30 mouse cellular contexts compared by ENCODE assay signal in genomic region chr11:48908459-48908858, GRCm38 (mm10). TPM values are rescaled to one million over a fixed set of nuclear protein-coding genes. Genes with fewer than 3 reads are reported as not detected.
DNase-seq lines count a peak whose midpoint lies in the region; ATAC-seq and TF ChIP-seq lines count a peak whose summit lies in the region.
"Had no signal": no experiment of that assay in that cellular context is flagged by ENCODE, and none has a peak within 500 bp of the region (broad histone marks: within the 10 kb centered on the region; RNA-seq: fewer than 3 reads in every experiment).

No protein-coding gene starts in this region.

- ATAC-seq in intestine, embryonic 15.5 days: peak; percentile 67
- no peak; the same call in 1 of the 2 replicates for ATAC-seq in intestine, postnatal 0 days
- ATAC-seq in intestine, embryonic 16.5 days: 0 out of 2 replicates have a peak, but pooled peaks have one; percentile 7
- peak; percentile 24; the same call in 1 of the 2 replicates for ATAC-seq in megakaryocyte, adult 5-6 weeks (ENCODE audit: poor library complexity, severe bottlenecking)
- ATAC-seq: activated CD4-positive, CD25-positive, alpha-beta regulatory T cell, adult 4 months; forebrain, embryonic 15.5 days had no signal

- H3K9ac ChIP-seq in intestine, embryonic 15.5 days: no peak overlapping the region
- H3K9ac ChIP-seq in intestine, postnatal 0 days (ENCODE audit: low read depth, low read length): no peak overlapping the region
- no peak overlapping the region for H3K9ac ChIP-seq in intestine, embryonic 16.5 days (ENCODE audit: low read depth, low read length)
- H3K9ac ChIP-seq: embryonic facial prominence, embryonic 13.5 days; forebrain, embryonic 12.5 days; forebrain, embryonic 15.5 days; heart, embryonic 13.5 days; hindbrain, embryonic 12.5 days; hindbrain, embryonic 15.5 days had no signal

- H3K36me3 ChIP-seq in intestine, embryonic 15.5 days: no peaks in the 10 kb centered on the region
- no peaks in the 10 kb centered on the region for H3K36me3 ChIP-seq in intestine, postnatal 0 days (ENCODE audit: control insufficient read depth, insufficient read depth)
- H3K36me3 ChIP-seq in intestine, embryonic 16.5 days (ENCODE audit: control insufficient read depth, insufficient read depth, low read length): no peaks in the 10 kb centered on the region
- H3K36me3 ChIP-seq: embryonic facial prominence, embryonic 10.5 days; embryonic facial prominence, embryonic 13.5 days; forebrain, embryonic 12.5 days; forebrain, embryonic 15.5 days; heart, embryonic 13.5 days; hindbrain, embryonic 12.5 days; hindbrain, embryonic 15.5 days had no signal

- H3K4me3 ChIP-seq in intestine, embryonic 15.5 days (replicated peaks): no peak overlapping the region
- no peak overlapping the region for H3K4me3 ChIP-seq in intestine, postnatal 0 days (ENCODE audit: low read depth, low read length)
- H3K4me3 ChIP-seq in intestine, embryonic 16.5 days (ENCODE audit: low read length): no peak overlapping the region
- H3K4me3 ChIP-seq: embryonic facial prominence, embryonic 10.5 days; embryonic facial prominence, embryonic 13.5 days; erythroblast, embryonic 14.5 days; forebrain, embryonic 12.5 days; forebrain, embryonic 15.5 days; heart, embryonic 13.5 days; hindbrain, embryonic 12.5 days; hindbrain, embryonic 15.5 days had no signal

- TF ChIP-seq CTCF in intestine, postnatal 0 days (IDR thresholded peaks at IDR 0.05; ENCODE audit: low read depth): no peak

- no peak overlapping the region for H3K4me2 ChIP-seq in intestine, embryonic 15.5 days (replicated peaks)
- no peak overlapping the region for H3K4me2 ChIP-seq in intestine, postnatal 0 days (replicated peaks; ENCODE audit: low read depth)
- no peak overlapping the region for H3K4me2 ChIP-seq in intestine, embryonic 16.5 days (ENCODE audit: low read depth, low read length)
- H3K4me2 ChIP-seq: embryonic facial prominence, embryonic 13.5 days; forebrain, embryonic 12.5 days; forebrain, embryonic 15.5 days; heart, embryonic 13.5 days; hindbrain, embryonic 12.5 days; hindbrain, embryonic 15.5 days had no signal

- DNase-seq in 416B (ENCODE audit: low read depth): peak; percentile 67
- DNase-seq in lung, postnatal 4 days: no peak
- no peak for DNase-seq in layer of hippocampus, postnatal 25 days (ENCODE audit: extremely low spot score in 1 of 2, low spot score in 1 of 2)
- DNase-seq in kidney, postnatal 10 days: no peak
- DNase-seq: adrenal gland, adult 8-10 months; adrenal gland, postnatal 25 days; B cell, adult 2 months; cerebellum, adult 11-12 months; cerebellum, adult 8-10 months; cerebellum, postnatal 10 days; cerebellum, postnatal 36 days; embryo, embryonic 11 days; gastrocnemius, postnatal 25 days; heart, adult 18-20 months; heart, postnatal 14 days; heart, postnatal 4 days had no signal

- no peak overlapping the region for H3K27ac ChIP-seq in intestine, embryonic 15.5 days
- no peak overlapping the region for H3K27ac ChIP-seq in intestine, postnatal 0 days (ENCODE audit: low read depth, low read length)
- no peak overlapping the region for H3K27ac ChIP-seq in intestine, embryonic 16.5 days (ENCODE audit: low read length)
- H3K27ac ChIP-seq: embryonic facial prominence, embryonic 10.5 days; embryonic facial prominence, embryonic 13.5 days; forebrain, embryonic 12.5 days; forebrain, embryonic 15.5 days; heart, embryonic 13.5 days; hindbrain, embryonic 12.5 days; hindbrain, embryonic 15.5 days had no signal

- H3K27me3 ChIP-seq in intestine, embryonic 15.5 days (replicated peaks): no peaks in the 10 kb centered on the region
- no peaks in the 10 kb centered on the region for H3K27me3 ChIP-seq in intestine, postnatal 0 days (replicated peaks; ENCODE audit: control insufficient read depth, insufficient read depth, low read length)
- no peaks in the 10 kb centered on the region for H3K27me3 ChIP-seq in intestine, embryonic 16.5 days (replicated peaks; ENCODE audit: control insufficient read depth, insufficient read depth, low read length)
- H3K27me3 ChIP-seq: CH12.LX; embryonic facial prominence, embryonic 13.5 days; forebrain, embryonic 12.5 days; forebrain, embryonic 15.5 days; heart, embryonic 13.5 days; hindbrain, embryonic 12.5 days; hindbrain, embryonic 15.5 days had no signal

- no peaks in the 10 kb centered on the region for H3K4me1 ChIP-seq in intestine, embryonic 15.5 days (replicated peaks)
- no peaks in the 10 kb centered on the region for H3K4me1 ChIP-seq in intestine, postnatal 0 days (replicated peaks; ENCODE audit: control insufficient read depth, insufficient read depth, low read length)
- H3K4me1 ChIP-seq in intestine, embryonic 16.5 days (ENCODE audit: control insufficient read depth, insufficient read depth, low read length): no peaks in the 10 kb centered on the region
- H3K4me1 ChIP-seq: embryonic facial prominence, embryonic 10.5 days; embryonic facial prominence, embryonic 13.5 days; forebrain, embryonic 12.5 days; forebrain, embryonic 15.5 days; heart, embryonic 13.5 days; hindbrain, embryonic 12.5 days; hindbrain, embryonic 15.5 days had no signal

- WGBS in intestine, embryonic 15.5 days: 35% methylated on average over 1 of the region's 1 CpGs
- 21% methylated on average over 1 of the region's 1 CpGs for WGBS in intestine, postnatal 0 days
- 34% methylated on average over 1 of the region's 1 CpGs for WGBS in intestine, embryonic 16.5 days

- H3K9me3 ChIP-seq in intestine, embryonic 15.5 days: no peaks in the 10 kb centered on the region
- H3K9me3 ChIP-seq in intestine, postnatal 0 days (ENCODE audit: control insufficient read depth): no peaks in the 10 kb centered on the region
- H3K9me3 ChIP-seq in intestine, embryonic 16.5 days (ENCODE audit: control insufficient read depth, low read length): no peaks in the 10 kb centered on the region
- H3K9me3 ChIP-seq: embryonic facial prominence, embryonic 10.5 days; embryonic facial prominence, embryonic 13.5 days; forebrain, embryonic 12.5 days; forebrain, embryonic 15.5 days; heart, embryonic 13.5 days; hindbrain, embryonic 12.5 days; hindbrain, embryonic 15.5 days had no signal

RNA-seq across cellular contexts. Expression of gene Gm5431, which starts 6.4 kb away (rescaled TPM):
- polyA plus RNA-seq in intestine, embryonic 15.5 days (2015; fragmentation: Nextera tagmentation; extraction: Ambion mirVana): 0.23 and 0.30 TPM in 2 replicates
- polyA plus RNA-seq in intestine, postnatal 0 days (2015; fragmentation: Nextera tagmentation; extraction: Ambion mirVana): 2.7 and 3.1 TPM in 2 replicates
- 0.28 and 0.37 TPM in 2 replicates for polyA plus RNA-seq in intestine, embryonic 16.5 days (2015; fragmentation: Nextera tagmentation; extraction: Ambion mirVana)
- 13.1 and 15.9 TPM in 2 replicates for total RNA-seq in megakaryocyte, adult 5-6 weeks (2015)
- 12.0 and 15.0 TPM in 2 replicates for total RNA-seq in megakaryocyte, adult 5-6 weeks (2017)
- under 1 TPM; 0.12 to 0.21 TPM for total RNA-seq in layer of hippocampus, postnatal 25 days (2021)
- polyA plus RNA-seq: erythroblast, embryonic 14.5 days; hindbrain, embryonic 12.5 days had no signal

RNA-seq across cellular contexts. Expression of gene Irgm1, which starts 37.0 kb away (rescaled TPM):
- 16.0 and 16.4 TPM in 2 replicates for polyA plus RNA-seq in intestine, embryonic 15.5 days (2015; fragmentation: Nextera tagmentation; extraction: Ambion mirVana)
- polyA plus RNA-seq in intestine, postnatal 0 days (2015; fragmentation: Nextera tagmentation; extraction: Ambion mirVana): 14.5 and 15.0 TPM in 2 replicates
- polyA plus RNA-seq in intestine, embryonic 16.5 days (2015; fragmentation: Nextera tagmentation; extraction: Ambion mirVana): 15.6 and 15.8 TPM in 2 replicates
- total RNA-seq in megakaryocyte, adult 5-6 weeks (2015): 59.0 and 67.2 TPM in 2 replicates
- total RNA-seq in megakaryocyte, adult 5-6 weeks (2017): 54.1 and 62.0 TPM in 2 replicates
- total RNA-seq in layer of hippocampus, postnatal 25 days (2021): 1 to 10 TPM; 4.4 TPM
- polyA plus RNA-seq: erythroblast, embryonic 14.5 days had no signal

RNA-seq across cellular contexts. Expression of gene Psme2b, which starts 37.5 kb away (rescaled TPM):
- 4.5 and 5.0 TPM in 2 replicates for polyA plus RNA-seq in intestine, embryonic 15.5 days (2015; fragmentation: Nextera tagmentation; extraction: Ambion mirVana)
- 8.4 and 9.5 TPM in 2 replicates for polyA plus RNA-seq in intestine, postnatal 0 days (2015; fragmentation: Nextera tagmentation; extraction: Ambion mirVana)
- polyA plus RNA-seq in intestine, embryonic 16.5 days (2015; fragmentation: Nextera tagmentation; extraction: Ambion mirVana): 3.5 and 4.6 TPM in 2 replicates
- 78.1 and 81.3 TPM in 2 replicates for total RNA-seq in megakaryocyte, adult 5-6 weeks (2015)
- 47.3 and 50.2 TPM in 2 replicates for total RNA-seq in megakaryocyte, adult 5-6 weeks (2017)
- total RNA-seq in layer of hippocampus, postnatal 25 days (2021): 1 to 10 TPM in 1 of 2 experiments, under 1 TPM in 1; 0.94 to 1.4 TPM
